Mouse (Mus musculus): ENCODE measurements around the gene Rarres1. TPM values are rescaled to one million over a fixed set of nuclear protein-coding genes. Genes with fewer than 3 reads are reported as not detected.
A peak's percentile ranks its signal among the peaks of the same experiment; 100 is the strongest.

Rarres1 gene
- polyA plus RNA-seq, 1 experiment from 2014 or later, result 1.5 TPM

DNA sequence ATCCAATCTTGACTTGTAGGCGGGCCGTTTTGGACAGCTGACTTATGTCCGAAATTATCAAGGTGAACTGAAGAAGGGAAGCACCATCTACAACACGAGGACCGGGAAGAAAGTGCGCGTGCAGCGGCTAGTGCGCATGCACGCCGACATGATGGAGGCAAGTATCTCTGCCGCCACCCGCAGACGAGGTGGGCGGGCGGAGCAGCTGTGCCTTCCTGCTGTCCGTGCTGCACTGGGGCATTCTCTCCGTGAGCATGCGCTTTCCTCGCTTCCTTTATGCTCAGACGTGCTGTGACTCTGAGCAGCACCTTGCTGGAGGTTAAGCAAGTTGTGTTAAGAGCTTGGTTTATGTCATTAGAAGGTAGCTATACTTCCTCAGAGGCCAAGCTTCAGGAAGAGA is 65.7 kb downstream of the Rarres1 start:
- WGBS, result 96% methylated on average over 21 of the region's 21 CpGs
- DNase-seq (ENCODE audit: low spot score), result no peak
- no peak overlapping the region for H3K27ac ChIP-seq (replicated peaks)
- H3K4me3 ChIP-seq, result no peak overlapping the region
- H3K4me1 ChIP-seq, result no peaks in the 10 kb centered on the region
- no peaks in the 10 kb centered on the region; the same call in 1 of the 2 replicates for H3K9me3 ChIP-seq (replicated peaks)
- H3K36me3 ChIP-seq, result peaks cover 96% of the 10 kb centered on the region
- H3K27me3 ChIP-seq (ENCODE audit: low read depth, poor library complexity, severe bottlenecking), result no peaks in the 10 kb centered on the region

DNA sequence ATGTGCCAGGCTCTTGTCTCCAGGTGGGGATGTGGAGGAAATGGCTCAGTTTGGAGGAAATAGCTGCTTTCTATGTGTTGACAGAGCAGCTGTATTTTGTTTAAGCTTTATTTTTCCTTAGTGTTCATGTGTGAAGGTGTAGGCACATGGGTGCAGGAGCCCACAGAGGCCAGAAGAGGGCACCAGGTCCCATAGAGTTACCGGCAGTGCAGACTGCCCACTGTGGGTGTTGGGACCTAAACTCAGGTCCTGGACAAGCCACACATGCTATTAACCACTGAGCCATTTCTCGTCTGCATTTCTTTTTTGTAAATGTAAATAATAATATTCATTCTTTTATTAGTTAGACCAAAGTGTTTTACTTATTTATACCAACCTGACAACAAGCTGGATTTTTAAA is 68.2 kb downstream of the Rarres1 start:
- no peaks in the 10 kb centered on the region for H3K27me3 ChIP-seq (ENCODE audit: low read depth, poor library complexity, severe bottlenecking)
- no peaks in the 10 kb centered on the region for H3K4me1 ChIP-seq
- no peak for DNase-seq (ENCODE audit: low spot score)
- no peak overlapping the region for H3K27ac ChIP-seq (replicated peaks)
- H3K9me3 ChIP-seq (replicated peaks), result no peaks in the 10 kb centered on the region; the same call in 1 of the 2 replicates
- H3K4me3 ChIP-seq, result no peak overlapping the region
- WGBS, result 94% methylated on average over 2 of the region's 2 CpGs
- H3K36me3 ChIP-seq, result peaks cover 94% of the 10 kb centered on the region

DNA sequence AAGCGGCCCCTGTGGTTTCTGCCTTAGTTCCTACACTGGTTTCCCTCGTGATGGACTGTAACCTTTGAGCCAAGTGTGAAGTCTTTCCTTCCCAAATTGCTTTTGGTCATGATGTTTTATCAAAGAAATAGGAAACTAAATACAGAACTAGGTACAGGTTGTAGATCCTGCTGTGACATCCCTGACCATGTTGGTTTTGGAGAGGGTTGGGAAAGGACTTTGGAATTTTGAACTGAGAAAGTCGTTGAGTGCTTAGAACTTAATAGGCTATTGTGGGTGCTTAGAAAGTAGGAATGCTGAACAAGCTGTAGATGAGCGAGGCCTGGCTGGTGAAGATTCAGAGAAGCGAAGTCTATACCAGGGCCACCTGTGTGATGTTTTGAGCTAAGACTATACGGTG is 81.3 kb downstream of the Rarres1 start:
- H3K36me3 ChIP-seq, result peaks cover 73% of the 10 kb centered on the region
- WGBS, result 91% methylated on average over 6 of the region's 6 CpGs

DNA sequence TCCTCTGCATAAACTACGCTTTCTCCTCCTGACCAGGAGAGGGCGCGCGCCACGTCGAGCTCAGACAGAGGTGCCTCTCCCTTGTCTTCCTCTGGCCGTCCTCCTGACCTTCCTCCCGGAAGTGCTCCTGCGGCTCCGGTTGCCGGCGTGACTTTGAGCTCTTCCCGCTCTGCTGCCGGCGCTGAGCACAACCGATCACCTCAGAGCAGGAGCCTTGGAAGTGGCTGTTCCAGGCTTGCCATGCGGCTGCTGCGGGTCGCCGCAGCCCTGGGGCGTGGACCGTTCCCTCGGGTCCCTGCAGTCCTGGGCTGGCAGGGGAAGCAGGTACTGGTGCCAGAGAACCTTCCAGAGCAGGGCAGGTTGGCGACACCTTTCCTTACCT is 85.3 kb downstream of the Rarres1 start, which contains the start of gene Gfm1:
Gene Gfm1 (plus strand): TSS at position 98 of the 382 bp plus-strand sequence.
- H3K4me1 ChIP-seq, result peaks cover 13% of the 10 kb centered on the region
- peak; percentile 88 for DNase-seq (ENCODE audit: low spot score)
- peak within 1 kb of the TSS; percentile 87 for H3K27ac ChIP-seq (replicated peaks)
- H3K9me3 ChIP-seq (replicated peaks), result peaks cover 14% of the 10 kb centered on the region
- peak within 1 kb of the TSS; percentile 99 for H3K4me3 ChIP-seq
- no peaks in the 10 kb centered on the region for H3K27me3 ChIP-seq (ENCODE audit: low read depth, poor library complexity, severe bottlenecking)
- under 1% methylated on average over 24 of the region's 24 CpGs for WGBS
- H3K36me3 ChIP-seq, result peaks cover 34% of the 10 kb centered on the region

More for the DNA sequence above, 81.3 kb downstream of the Rarres1 start:
- H3K4me3 ChIP-seq, result no peak overlapping the region
- H3K27ac ChIP-seq (replicated peaks), result no peak overlapping the region
- H3K4me1 ChIP-seq, result peaks cover 13% of the 10 kb centered on the region
- H3K27me3 ChIP-seq (ENCODE audit: low read depth, poor library complexity, severe bottlenecking), result no peaks in the 10 kb centered on the region
- H3K9me3 ChIP-seq (replicated peaks), result no peaks in the 10 kb centered on the region
- DNase-seq (ENCODE audit: low spot score), result no peak

DNA sequence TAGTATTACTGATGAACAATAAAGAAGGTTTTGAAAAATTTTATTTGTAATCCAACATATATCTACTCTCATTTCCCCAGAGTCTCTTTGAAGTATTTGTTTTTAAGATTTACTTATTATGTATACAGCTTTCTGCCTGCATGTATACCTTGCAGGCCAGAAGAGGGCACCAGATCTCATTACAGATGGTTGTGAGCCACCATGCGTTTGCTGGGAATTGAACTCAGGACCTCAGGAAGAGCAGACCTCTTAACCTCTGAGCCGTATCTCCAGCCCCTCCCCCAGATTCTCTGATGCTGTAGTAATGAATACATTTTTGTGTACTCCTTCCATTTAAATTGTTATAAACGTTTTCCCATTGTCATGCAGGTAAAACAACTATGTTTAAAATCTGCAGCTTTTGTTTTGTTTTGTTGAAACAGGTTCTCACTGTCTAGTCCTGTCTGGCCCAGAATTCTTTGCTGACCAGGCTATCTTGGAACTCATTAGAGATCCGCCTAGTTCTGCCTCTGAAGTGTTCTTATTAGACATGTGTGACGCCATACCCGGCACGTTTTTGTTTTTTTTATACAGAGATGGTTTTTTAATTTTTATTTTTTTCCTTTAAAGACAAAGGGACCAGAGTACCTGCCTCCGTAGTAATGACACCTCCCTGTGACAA is 85.9 kb downstream of the Rarres1 start:
- peak overlapping the region; percentile 99 for H3K4me3 ChIP-seq
- H3K27me3 ChIP-seq (ENCODE audit: low read depth, poor library complexity, severe bottlenecking), result no peaks in the 10 kb centered on the region
- peaks cover 14% of the 10 kb centered on the region for H3K9me3 ChIP-seq (replicated peaks)
- peaks cover 13% of the 10 kb centered on the region for H3K4me1 ChIP-seq
- DNase-seq (ENCODE audit: low spot score), result no peak
- H3K27ac ChIP-seq (replicated peaks), result no peak overlapping the region
- 33% methylated on average over 8 of the region's 8 CpGs for WGBS
- H3K36me3 ChIP-seq, result peaks cover 29% of the 10 kb centered on the region

Other genes with a start within 250 kb of the Rarres1 start
- gene Mlf1, start 141.4 kb downstream of the Rarres1 start, polyA plus RNA-seq (2016; fragmentation: Nextera tagmentation; extraction: Ambion mirVana), result 26.1 and 29.8 TPM in 2 replicates
- gene Gm17402, start 140.4 kb downstream of the Rarres1 start, polyA plus RNA-seq (2016; fragmentation: Nextera tagmentation; extraction: Ambion mirVana), result not detected in 2 replicates
- 49.6 and 52.4 TPM in 2 replicates for gene Gfm1, start 85.4 kb downstream of the Rarres1 start, polyA plus RNA-seq (2016; fragmentation: Nextera tagmentation; extraction: Ambion mirVana)
- 51.0 and 59.2 TPM in 2 replicates for gene Lxn, start 51.6 kb downstream of the Rarres1 start, polyA plus RNA-seq (2016; fragmentation: Nextera tagmentation; extraction: Ambion mirVana)
- gene Mfsd1, start 67.2 kb upstream of the Rarres1 start, polyA plus RNA-seq (2016; fragmentation: Nextera tagmentation; extraction: Ambion mirVana), result 62.9 and 64.6 TPM in 2 replicates